Mouse (Mus musculus) MEL (cell line): ENCODE results near the gene Eif2ak4. TPM values are rescaled to one million over a fixed set of nuclear protein-coding genes. Genes with fewer than 3 reads are reported as not detected.

Source experiments
- DNase-seq: peaks from one replicate; pipeline ENCODE4 v3.0.0; 2011; ENCODE audit warnings: low read depth, low spot score
- H3K27ac ChIP-seq: 2 replicates; pipeline ENCODE4 v1.5.1; 2012; ENCODE audit warnings: low read depth, mild to moderate bottlenecking, control low read depth, low read length, moderate library complexity; ENCODE audit not compliant: control insufficient read depth
- H3K27me3 ChIP-seq, 2 experiments: fragments of 150-350 bp in 1 of 2; sonication (generic) in 1 of 2; 2 replicates each; pipeline ENCODE4 v1.6.1; 2012; ENCODE audit warnings: low read length in 2 of 2, mild to moderate bottlenecking in 2 of 2, improper control_type of control experiment in 1 of 2, moderate library complexity in 1 of 2; ENCODE audit not compliant: insufficient read depth in 2 of 2, control insufficient read depth in 1 of 2
- H3K36me3 ChIP-seq, 2 experiments: 2 replicates each; pipeline ENCODE4 v1.6.1; 2012 to 2014; ENCODE audit warnings: low read length in 2 of 2, improper control_type of control experiment in 1 of 2, inconsistent platforms in 1 of 2, mild to moderate bottlenecking in 1 of 2; ENCODE audit not compliant: insufficient read depth in 2 of 2, control insufficient read depth in 1 of 2
- H3K4me1 ChIP-seq, 2 experiments: fragments of 150-350 bp in 1 of 2; sonication (generic) in 1 of 2; 2 replicates each; pipeline ENCODE4 v1.6.1; 2012; ENCODE audit warnings: low read length in 2 of 2, improper control_type of control experiment in 1 of 2, mild to moderate bottlenecking in 1 of 2; ENCODE audit not compliant: insufficient read depth in 2 of 2, control insufficient read depth in 1 of 2
- H3K4me3 ChIP-seq, 2 experiments: fragments of 150-350 bp in 1 of 2; sonication (generic) in 1 of 2; 2 replicates each; pipeline ENCODE4 v1.5.1; 2012; ENCODE audit warnings: low read depth in 2 of 2, low read length in 2 of 2, mild to moderate bottlenecking in 2 of 2, moderate library complexity in 2 of 2, control low read depth in 1 of 2, improper control_type of control experiment in 1 of 2; ENCODE audit not compliant: control insufficient read depth in 1 of 2, insufficient read depth in 1 of 2
- H3K79me2 ChIP-seq: 2 replicates; pipeline ENCODE4 v1.6.1; 2012; ENCODE audit warnings: mild to moderate bottlenecking, low read length, moderate library complexity; ENCODE audit not compliant: control insufficient read depth, poor library complexity, insufficient read depth
- H3K9ac ChIP-seq: 2 replicates; pipeline ENCODE4 v1.6.1; 2012; ENCODE audit warnings: low read depth, mild to moderate bottlenecking, control low read depth, low read length, moderate library complexity; ENCODE audit not compliant: control insufficient read depth, poor library complexity, severe bottlenecking
- H3K9me3 ChIP-seq: fragments of 150-350 bp; sonication (generic); replicated peaks from 2 replicates; pipeline ENCODE4 v1.6.1; 2012; ENCODE audit warnings: mild to moderate bottlenecking, low read length, improper control_type of control experiment, moderate library complexity; ENCODE audit not compliant: insufficient read depth
- CHD2 ChIP-seq: IDR thresholded peaks from 2 replicates; pipeline ENCODE4 v1.6.1; 2011; ENCODE audit warnings: low read length, improper control_type of control experiment
- EP300 ChIP-seq, 2 experiments: IDR thresholded peaks; 2 replicates each; pipeline ENCODE4 v1.6.1; 2011; ENCODE audit warnings: improper control_type of control experiment in 2 of 2, low read length in 2 of 2, low read depth in 1 of 2, mild to moderate bottlenecking in 1 of 2
- ETS1 ChIP-seq: IDR thresholded peaks from 2 replicates; pipeline ENCODE4 v1.6.1; 2012; ENCODE audit warnings: low read depth, mild to moderate bottlenecking, inconsistent platforms, low read length, improper control_type of control experiment, moderate library complexity
- KAT2A ChIP-seq: conservative IDR thresholded peaks from 2 replicates; pipeline ENCODE4 v1.6.1; 2012; ENCODE audit warnings: low read depth, low read length, improper control_type of control experiment, inconsistent platforms
- MAFK ChIP-seq: IDR thresholded peaks from 2 replicates; pipeline ENCODE4 v1.6.1; 2011; ENCODE audit warnings: low read depth, mild to moderate bottlenecking, low read length, improper control_type of control experiment, borderline replicate concordance
- MAX ChIP-seq: IDR thresholded peaks from 2 replicates; pipeline ENCODE4 v1.6.1; 2011; ENCODE audit warnings: low read length, improper control_type of control experiment
- MAZ ChIP-seq: IDR thresholded peaks from 2 replicates; pipeline ENCODE4 v1.6.1; 2012; ENCODE audit warnings: low read depth, mild to moderate bottlenecking, inconsistent platforms, low read length, improper control_type of control experiment
- MYC ChIP-seq: IDR thresholded peaks from 2 replicates; pipeline ENCODE4 v1.6.1; 2011; ENCODE audit warnings: low read depth, mild to moderate bottlenecking, low read length, improper control_type of control experiment, moderate library complexity
- NELFE ChIP-seq: IDR thresholded peaks from 2 replicates; pipeline ENCODE4 v1.6.1; 2011; ENCODE audit warnings: low read depth, low read length, improper control_type of control experiment
- POLR2A ChIP-seq, 2 experiments: IDR thresholded peaks; 2 replicates each; pipeline ENCODE4 v1.6.1; 2011 to 2012; ENCODE audit warnings: low read length in 2 of 2, mild to moderate bottlenecking in 2 of 2, control low read depth in 1 of 2, improper control_type of control experiment in 1 of 2, low read depth in 1 of 2, moderate library complexity in 1 of 2; ENCODE audit not compliant: control insufficient read depth in 1 of 2, insufficient read depth in 1 of 2, poor library complexity in 1 of 2
- POLR2AphosphoS5 ChIP-seq: IDR thresholded peaks from 2 replicates; pipeline ENCODE4 v1.6.1; 2012; ENCODE audit warnings: low read depth, borderline replicate concordance, mild to moderate bottlenecking, inconsistent platforms, low read length, moderate library complexity, mixed read lengths
- RAD21 ChIP-seq: IDR thresholded peaks from 2 replicates; pipeline ENCODE4 v1.6.1; 2011; ENCODE audit warnings: mild to moderate bottlenecking, low read depth, low read length, improper control_type of control experiment
- RCOR1 ChIP-seq: IDR thresholded peaks from 2 replicates; pipeline ENCODE4 v1.6.1; 2012; ENCODE audit warnings: low read depth, mild to moderate bottlenecking, inconsistent platforms, low read length, improper control_type of control experiment
- SIN3A ChIP-seq: IDR thresholded peaks from 2 replicates; pipeline ENCODE4 v1.6.1; 2012; ENCODE audit warnings: low read length, improper control_type of control experiment, inconsistent platforms
- SMC3 ChIP-seq: IDR thresholded peaks from 2 replicates; pipeline ENCODE4 v1.6.1; 2011; ENCODE audit warnings: low read depth, low read length, improper control_type of control experiment
- TAL1 ChIP-seq: IDR thresholded peaks from 2 replicates; pipeline ENCODE4 v1.6.1; 2012; ENCODE audit warnings: mild to moderate bottlenecking, inconsistent platforms, low read length, moderate library complexity, mixed read lengths
- TCF12 ChIP-seq: IDR thresholded peaks from 2 replicates; pipeline ENCODE4 v1.6.1; 2014; ENCODE audit warnings: low read depth, mild to moderate bottlenecking, inconsistent platforms, low read length, improper control_type of control experiment, moderate library complexity
- UBTF ChIP-seq: IDR thresholded peaks from 2 replicates; pipeline ENCODE4 v1.6.1; 2012; ENCODE audit warnings: low read depth, mild to moderate bottlenecking, inconsistent platforms, low read length, improper control_type of control experiment, moderate library complexity, borderline replicate concordance; ENCODE audit not compliant: insufficient read depth
- USF1 ChIP-seq: IDR thresholded peaks from 2 replicates; pipeline ENCODE4 v1.6.1; 2014; ENCODE audit warnings: low read depth, mild to moderate bottlenecking, inconsistent platforms, low read length, improper control_type of control experiment, moderate library complexity
- ZNF384 ChIP-seq: IDR thresholded peaks from 2 replicates; pipeline ENCODE4 v1.6.1; 2012; ENCODE audit warnings: low read depth, mild to moderate bottlenecking, inconsistent platforms, low read length, improper control_type of control experiment
- polyA plus RNA-seq, 2 experiments: library from polyadenylated mRNA; stranded (reverse) in 1 of 2; unstranded in 1 of 2; fragments of >175 nt in 1 of 2; fragments of >200 nt in 1 of 2; gene quantifications; 2 replicates each; pipeline versions ENCODE4 v1.2.1 to v1.2.4; 2012; ENCODE audit warnings: low replicate concordance in 2 of 2, low read depth in 1 of 2; ENCODE audit not compliant: insufficient read length in 2 of 2, insufficient read depth in 1 of 2, missing spikeins in 1 of 2
- total RNA-seq: library from RNA; depleted of rRNA; stranded (reverse); fragments of 300-350 nt; gene quantifications from 2 replicates; pipeline ENCODE4 v1.2.3, GENCODE M21; 2012

The Eif2ak4 gene
- total and polyA plus RNA-seq, 3 experiments = 13.2 to 15.5 TPM; not detected in 1

DNA sequence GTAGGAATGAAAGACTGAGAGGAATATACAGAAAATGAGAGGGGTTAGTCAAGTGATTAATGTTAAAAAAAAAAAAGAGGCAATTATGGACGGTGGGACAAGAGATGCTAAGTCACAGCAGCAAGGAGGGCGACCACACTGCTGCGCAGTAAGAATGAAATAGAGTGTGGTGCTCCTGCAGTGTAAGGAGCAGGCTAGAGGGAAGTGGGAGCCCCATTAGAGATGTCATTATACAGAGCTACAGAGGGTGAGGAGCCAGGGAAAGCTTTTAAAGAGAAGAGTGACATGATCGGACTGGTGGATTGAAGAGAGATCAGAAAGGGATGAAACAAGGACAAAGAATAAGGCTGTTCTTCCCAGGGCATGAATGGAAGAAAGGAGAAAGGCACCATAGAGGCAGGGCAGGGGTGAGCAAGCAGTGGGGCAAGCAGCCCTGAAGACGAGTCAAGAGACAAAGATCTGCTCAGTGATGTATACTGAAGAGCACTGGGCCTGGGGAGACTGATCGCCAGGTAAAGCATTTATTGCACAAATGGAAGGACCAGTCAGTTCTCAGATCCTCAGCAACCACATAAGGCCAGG is 33.2 kb upstream of the Eif2ak4 start:
- Histone ChIP-seq H3K4me3 (no peak overlapping the region), H3K36me3 (no peaks in the 10 kb centered on the region), H3K79me2 (no peaks in the 10 kb centered on the region), H3K27ac (no peak overlapping the region), H3K27me3 (no peaks in the 10 kb centered on the region; a peak in 2 of 4 replicates), H3K9me3 (no peaks in the 10 kb centered on the region), H3K4me1 (no peaks in the 10 kb centered on the region), H3K9ac (no peak overlapping the region)
- no peak for DNase-seq
- TF ChIP-seq CHD2 (no peak), MAZ (no peak), TCF12 (no peak), UBTF (no peak)

DNA sequence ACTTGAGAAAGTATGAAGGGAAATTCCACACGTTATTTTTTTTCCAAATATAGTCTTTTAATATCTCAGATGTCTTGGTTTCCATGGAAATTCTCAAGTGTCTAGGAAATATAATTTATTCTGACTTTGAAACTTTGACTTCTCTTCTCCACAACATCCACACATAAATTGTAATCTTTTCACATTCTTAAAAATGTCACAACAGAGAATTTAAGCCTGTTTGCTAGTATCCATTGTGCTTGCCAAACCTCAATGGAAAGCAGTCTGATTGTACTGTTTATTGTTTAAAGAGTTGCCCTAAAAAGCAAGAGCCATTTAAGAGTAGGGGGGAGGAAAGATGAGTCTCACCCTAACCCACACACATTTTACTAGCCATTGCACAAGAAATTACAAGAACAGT is 16.6 kb upstream of the Eif2ak4 start:
- Histone ChIP-seq H3K4me1 (no peaks in the 10 kb centered on the region), H3K9me3 (no peaks in the 10 kb centered on the region), H3K4me3 (no peak overlapping the region), H3K36me3 (no peaks in the 10 kb centered on the region), H3K79me2 (no peaks in the 10 kb centered on the region), H3K27ac (no peak overlapping the region), H3K9ac (no peak overlapping the region), H3K27me3 (peaks cover 5 to 6% of the 10 kb centered on the region in 2 experiments)
- TF ChIP-seq MYC (no peak), SIN3A (no peak), EP300 (IDR thresholded peaks at IDR 0.05; ENCODE audit: low read depth in 1 of 2, low read length in 2 of 2) (no peak), MAZ (no peak), NELFE (no peak), RCOR1 (no peak), RAD21 (no peak), ETS1 (no peak), USF1 (no peak), MAFK (no peak), MAX (no peak), POLR2A (IDR thresholded peaks at IDR 0.05; ENCODE audit: control insufficient read depth in 1 of 2, insufficient read depth in 1 of 2, low read depth in 1 of 2, low read length in 2 of 2, poor library complexity in 1 of 2) (no peak), TAL1 (no peak), ZNF384 (no peak), KAT2A (no peak), SMC3 (no peak), CHD2 (no peak), POLR2AphosphoS5 (no peak)
- no peak for DNase-seq
